Mouse (Mus musculus): ENCODE results near the gene Msl1. TPM values are rescaled to one million over a fixed set of nuclear protein-coding genes. Genes with fewer than 3 reads are reported as not detected.
A peak's percentile ranks its signal among the peaks of the same experiment; 100 is the strongest.

The Msl1 gene
- polyA plus RNA-seq, 1 experiment, result 35.6 TPM

- TF ChIP-seq TCF12 (IDR thresholded peaks at IDR 0.05; ENCODE audit: insufficient read depth, poor library complexity, severe bottlenecking) (no peak), SRF (IDR thresholded peaks at IDR 0.05; ENCODE audit: control insufficient read depth, insufficient read length, low read depth) (no peak), POLR2A (IDR thresholded peaks at IDR 0.05; ENCODE audit: insufficient read length, low read depth) (no peak), MYOG (IDR thresholded peaks at IDR 0.05; ENCODE audit: control insufficient read depth in 1 of 3, insufficient read depth in 1 of 3, insufficient read length in 2 of 3, low read depth in 2 of 3) (no peak), TCF3 (IDR thresholded peaks at IDR 0.05; ENCODE audit: insufficient read length, low read depth) (no peak), CEBPB (IDR thresholded peaks at IDR 0.05; ENCODE audit: insufficient read depth, poor library complexity, severe bottlenecking) (no peak), MYOD1 (IDR thresholded peaks at IDR 0.05; ENCODE audit: control insufficient read depth in 1 of 3, insufficient read length in 2 of 3, low read depth in 2 of 3) (peak in 1 of 3 experiments; percentile 45)
- H3K4me2 ChIP-seq (ENCODE audit: low read depth), result no peak overlapping the region
- H3K4me3 ChIP-seq, result no peak overlapping the region
- peaks cover 30% of the 10 kb centered on the region for H3K36me3 ChIP-seq (ENCODE audit: control insufficient read depth, insufficient read depth)
- no peaks in the 10 kb centered on the region for H3K27me3 ChIP-seq (ENCODE audit: control insufficient read depth, insufficient read depth, insufficient read length)
- peaks cover 18% of the 10 kb centered on the region for H3K79me2 ChIP-seq (ENCODE audit: control insufficient read depth, insufficient read depth)
- H3ac ChIP-seq (ENCODE audit: control insufficient read depth, insufficient read length), result no peak overlapping the region
Measured at GRCm38 (mm10) chr11:98770096-98770975, 25.0 kb upstream of the Msl1 start.

DNA sequence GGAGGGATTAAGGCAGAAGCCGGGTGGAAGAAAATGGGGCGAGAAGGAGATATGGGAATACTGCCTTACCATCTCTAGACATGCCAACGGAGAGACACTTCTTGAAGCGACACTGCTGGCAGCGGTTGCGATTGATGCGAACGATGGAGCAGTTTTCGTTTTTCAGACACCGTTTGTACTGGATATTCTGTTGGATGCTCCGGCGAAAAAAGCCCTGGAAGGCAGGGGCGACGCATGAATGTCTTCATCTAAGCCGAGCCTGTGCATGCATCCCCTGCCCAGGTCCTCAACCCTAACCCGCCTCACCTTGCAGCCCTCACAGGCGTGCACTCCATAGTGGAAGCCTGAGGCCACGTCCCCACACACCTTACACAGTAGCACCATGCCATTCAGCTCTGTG, 24.2 kb upstream of the Msl1 start:
- Histone ChIP-seq H3K79me2 (ENCODE audit: control insufficient read depth, insufficient read depth) (peaks cover 18% of the 10 kb centered on the region), H3K4me3 (no peak overlapping the region), H3K27me3 (ENCODE audit: control insufficient read depth, insufficient read depth, insufficient read length) (no peaks in the 10 kb centered on the region), H3ac (ENCODE audit: control insufficient read depth, insufficient read length) (no peak overlapping the region), H3K36me3 (ENCODE audit: control insufficient read depth, insufficient read depth) (peaks cover 30% of the 10 kb centered on the region), H3K4me2 (ENCODE audit: low read depth) (no peak overlapping the region)
- peak; percentile 75 for TF ChIP-seq POLR2AphosphoS2 (IDR thresholded peaks at IDR 0.05; ENCODE audit: insufficient read length, low read depth)
- TF ChIP-seq POLR2A (IDR thresholded peaks at IDR 0.05; ENCODE audit: insufficient read length, low read depth), result peak; percentile 32
- TF ChIP-seq MYOD1 (IDR thresholded peaks at IDR 0.05; ENCODE audit: control insufficient read depth in 1 of 3, insufficient read length in 2 of 3, low read depth in 2 of 3), result no peak

DNA sequence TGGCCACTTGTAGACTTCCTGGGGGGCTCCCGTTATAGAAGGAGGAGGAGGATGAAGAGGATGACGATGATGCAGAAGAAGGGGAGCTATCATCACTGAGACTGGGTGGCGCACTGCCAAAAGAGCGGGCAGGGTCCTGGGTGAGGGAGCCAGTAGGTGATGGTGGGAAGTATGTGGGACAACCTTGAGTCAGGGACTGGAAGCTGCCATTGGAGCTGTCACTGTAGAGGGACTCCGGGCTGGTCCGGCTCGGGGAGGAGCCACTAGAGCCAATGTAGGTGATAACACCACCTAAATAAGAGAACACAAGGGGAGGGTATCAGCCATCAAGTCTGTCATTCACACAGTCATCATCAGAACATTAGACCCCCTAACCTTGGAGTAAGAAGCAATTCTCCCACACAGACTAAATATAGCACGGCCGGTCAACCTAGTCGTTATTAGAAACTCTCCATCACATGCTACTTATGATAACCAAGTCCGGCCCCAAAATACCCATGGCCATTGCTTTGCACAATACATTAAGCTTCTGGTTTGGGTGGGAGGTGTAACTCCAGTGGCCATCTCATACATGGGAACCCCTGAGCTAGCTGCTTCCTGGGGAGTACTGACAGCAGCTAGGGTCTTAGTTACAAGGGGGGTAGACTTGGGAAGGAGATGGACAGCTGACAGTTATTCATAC, 23.3 kb upstream of the Msl1 start:
- Histone ChIP-seq H3ac (ENCODE audit: control insufficient read depth, insufficient read length) (no peak overlapping the region), H3K79me2 (ENCODE audit: control insufficient read depth, insufficient read depth) (peaks cover 18% of the 10 kb centered on the region), H3K36me3 (ENCODE audit: control insufficient read depth, insufficient read depth) (peaks cover 30% of the 10 kb centered on the region), H3K4me3 (peak overlapping the region; percentile 75), H3K4me2 (ENCODE audit: low read depth) (peak overlapping the region; percentile 99), H3K27me3 (ENCODE audit: control insufficient read depth, insufficient read depth, insufficient read length) (no peaks in the 10 kb centered on the region)
- TF ChIP-seq POLR2AphosphoS2 (IDR thresholded peaks at IDR 0.05; ENCODE audit: insufficient read length, low read depth) (peak; percentile 72), E2F4 (IDR thresholded peaks at IDR 0.05; ENCODE audit: insufficient read depth) (no peak)

- H3K27me3 ChIP-seq (ENCODE audit: control insufficient read depth, insufficient read depth, insufficient read length), result no peaks in the 10 kb centered on the region
- peaks cover 30% of the 10 kb centered on the region for H3K36me3 ChIP-seq (ENCODE audit: control insufficient read depth, insufficient read depth)
- TF ChIP-seq MYOG (IDR thresholded peaks at IDR 0.05; ENCODE audit: control insufficient read depth in 1 of 3, insufficient read depth in 1 of 3, insufficient read length in 2 of 3, low read depth in 2 of 3) (peak in 2 of 3 experiments; percentile 58 to 92), MAX (IDR thresholded peaks at IDR 0.05; ENCODE audit: low read depth) (peak; percentile 89), E2F4 (IDR thresholded peaks at IDR 0.05; ENCODE audit: insufficient read depth) (no peak), POLR2A (IDR thresholded peaks at IDR 0.05; ENCODE audit: insufficient read length, low read depth) (peak; percentile 65), TCF3 (IDR thresholded peaks at IDR 0.05; ENCODE audit: insufficient read length, low read depth) (no peak), TCF12 (IDR thresholded peaks at IDR 0.05; ENCODE audit: insufficient read depth, poor library complexity, severe bottlenecking) (peak; percentile 33), USF1 (IDR thresholded peaks at IDR 0.05; ENCODE audit: low read depth) (peak; percentile 9), CEBPB (IDR thresholded peaks at IDR 0.05; ENCODE audit: insufficient read depth, poor library complexity, severe bottlenecking) (no peak), POLR2AphosphoS2 (IDR thresholded peaks at IDR 0.05; ENCODE audit: insufficient read length, low read depth) (peak; percentile 94), MYOD1 (IDR thresholded peaks at IDR 0.05; ENCODE audit: control insufficient read depth in 1 of 3, insufficient read length in 2 of 3, low read depth in 2 of 3) (peak in 2 of 3 experiments; percentile 69 to 81)
- peaks cover 18% of the 10 kb centered on the region for H3K79me2 ChIP-seq (ENCODE audit: control insufficient read depth, insufficient read depth)
- H3ac ChIP-seq (ENCODE audit: control insufficient read depth, insufficient read length), result no peak overlapping the region
- peak overlapping the region; percentile 99 for H3K4me2 ChIP-seq (ENCODE audit: low read depth)
- peak overlapping the region; percentile 75 for H3K4me3 ChIP-seq
Measured at GRCm38 (mm10) chr11:98772667-98773171, 22.6 kb upstream of the Msl1 start.

GRCm38 (mm10) chr11:98773635-98774295, 21.6 kb upstream of the Msl1 start:
- H3K79me2 ChIP-seq (ENCODE audit: control insufficient read depth, insufficient read depth), result peaks cover 18% of the 10 kb centered on the region
- peak overlapping the region; percentile 75 for H3K4me3 ChIP-seq

More at GRCm38 (mm10) chr11:98773635-98774295, 21.6 kb upstream of the Msl1 start:
- Histone ChIP-seq H3K27me3 (ENCODE audit: control insufficient read depth, insufficient read depth, insufficient read length) (no peaks in the 10 kb centered on the region), H3K4me2 (ENCODE audit: low read depth) (peak overlapping the region; percentile 99), H3ac (ENCODE audit: control insufficient read depth, insufficient read length) (no peak overlapping the region), H3K36me3 (ENCODE audit: control insufficient read depth, insufficient read depth) (peaks cover 26% of the 10 kb centered on the region)
- TF ChIP-seq MYOD1 (IDR thresholded peaks at IDR 0.05; ENCODE audit: control insufficient read depth in 1 of 3, insufficient read length in 2 of 3, low read depth in 2 of 3), result peak in 2 of 3 experiments; percentile 36 to 71
- TF ChIP-seq TCF12 (IDR thresholded peaks at IDR 0.05; ENCODE audit: insufficient read depth, poor library complexity, severe bottlenecking), result no peak
- TF ChIP-seq CEBPB (IDR thresholded peaks at IDR 0.05; ENCODE audit: insufficient read depth, poor library complexity, severe bottlenecking), result 0 out of 2 replicates have a peak, but pooled peaks have one; percentile 27
- peak; percentile 61 for TF ChIP-seq POLR2A (IDR thresholded peaks at IDR 0.05; ENCODE audit: insufficient read length, low read depth)
- TF ChIP-seq REST (IDR thresholded peaks at IDR 0.05; ENCODE audit: insufficient read depth, insufficient read length), result no peak
- peak; percentile 60 for TF ChIP-seq USF1 (IDR thresholded peaks at IDR 0.05; ENCODE audit: low read depth)
- TF ChIP-seq MYOG (IDR thresholded peaks at IDR 0.05; ENCODE audit: control insufficient read depth in 1 of 3, insufficient read depth in 1 of 3, insufficient read length in 2 of 3, low read depth in 2 of 3), result peak in 2 of 3 experiments; percentile 56 to 78
- peak; percentile 91 for TF ChIP-seq POLR2AphosphoS2 (IDR thresholded peaks at IDR 0.05; ENCODE audit: insufficient read length, low read depth)
